Mouse (Mus musculus): ENCODE data around the gene Thoc3. TPM values are rescaled to one million over a fixed set of nuclear protein-coding genes. Genes with fewer than 3 reads are reported as not detected.
A peak's percentile ranks its signal among the peaks of the same experiment; 100 is the strongest.

The Thoc3 gene
- polyA plus RNA-seq, 1 experiment from 2014 or later, result 153 TPM

- Histone ChIP-seq H3K4me1 (ENCODE audit: control insufficient read depth, insufficient read depth, low read length) (no peaks in the 10 kb centered on the region), H3K27me3 (ENCODE audit: control insufficient read depth, insufficient read depth, low read length) (no peaks in the 10 kb centered on the region), H3K9me3 (ENCODE audit: control insufficient read depth, low read length) (no peaks in the 10 kb centered on the region), H3K36me3 (ENCODE audit: control insufficient read depth, insufficient read depth, low read length) (peaks cover 18% of the 10 kb centered on the region), H3K27ac (ENCODE audit: low read depth, low read length) (no peak overlapping the region), H3K9ac (ENCODE audit: low read length) (no peak overlapping the region), H3K4me3 (ENCODE audit: low read depth, low read length) (no peak overlapping the region), H3K4me2 (ENCODE audit: low read depth) (no peak overlapping the region)
- WGBS, result 90% methylated on average over 2 of the region's 2 CpGs
- ATAC-seq (ENCODE audit: insufficient read depth, low FRiP score, low TSS enrichment), result no peak
- no peak for DNase-seq (ENCODE audit: low spot score)
Measured at GRCm38 (mm10) chr13:54457062-54457461, 11.6 kb downstream of the Thoc3 start.

- 2% methylated on average over 15 of the region's 15 CpGs for WGBS
- Histone ChIP-seq H3K4me2 (ENCODE audit: low read depth) (0 out of 2 replicates have a peak overlapping the region, but pooled peaks have one; percentile 2), H3K4me3 (ENCODE audit: low read depth, low read length) (no peak overlapping the region), H3K27me3 (ENCODE audit: control insufficient read depth, insufficient read depth, low read length) (no peaks in the 10 kb centered on the region), H3K9ac (ENCODE audit: low read length) (no peak overlapping the region), H3K9me3 (ENCODE audit: control insufficient read depth, low read length) (no peaks in the 10 kb centered on the region), H3K4me1 (ENCODE audit: control insufficient read depth, insufficient read depth, low read length) (0 out of 2 replicates have a peak, but pooled peaks cover 3% of the 10 kb centered on the region), H3K36me3 (ENCODE audit: control insufficient read depth, insufficient read depth, low read length) (no peaks in the 10 kb centered on the region), H3K27ac (ENCODE audit: low read depth, low read length) (no peak overlapping the region)
- peak; percentile 56 for DNase-seq (ENCODE audit: low spot score)
- ATAC-seq (ENCODE audit: insufficient read depth, low FRiP score, low TSS enrichment), result no peak
Measured at GRCm38 (mm10) chr13:54447496-54448224, 21.0 kb downstream of the Thoc3 start.

GRCm38 (mm10) chr13:54446686-54447495, 21.8 kb downstream of the Thoc3 start:
- 31% methylated on average over 19 of the region's 19 CpGs for WGBS
- H3K27ac ChIP-seq (ENCODE audit: low read depth, low read length), result no peak overlapping the region
- H3K9ac ChIP-seq (ENCODE audit: low read length), result no peak overlapping the region
- no peak overlapping the region for H3K4me2 ChIP-seq (ENCODE audit: low read depth)
- ATAC-seq (ENCODE audit: insufficient read depth, low FRiP score, low TSS enrichment), result peak; percentile 48; the same call in 1 of the 2 replicates
- DNase-seq (ENCODE audit: low spot score), result peak; percentile 88
- H3K4me1 ChIP-seq (ENCODE audit: control insufficient read depth, insufficient read depth, low read length), result 0 out of 2 replicates have a peak, but pooled peaks cover 3% of the 10 kb centered on the region
- H3K36me3 ChIP-seq (ENCODE audit: control insufficient read depth, insufficient read depth, low read length), result no peaks in the 10 kb centered on the region
- H3K27me3 ChIP-seq (ENCODE audit: control insufficient read depth, insufficient read depth, low read length), result no peaks in the 10 kb centered on the region
- H3K4me3 ChIP-seq (ENCODE audit: low read depth, low read length), result no peak overlapping the region
- no peaks in the 10 kb centered on the region for H3K9me3 ChIP-seq (ENCODE audit: control insufficient read depth, low read length)

GRCm38 (mm10) chr13:54443693-54444092, 25.0 kb downstream of the Thoc3 start:
- DNase-seq (ENCODE audit: low spot score), result no peak
- no peaks in the 10 kb centered on the region for H3K9me3 ChIP-seq (ENCODE audit: control insufficient read depth, low read length)
- H3K4me1 ChIP-seq (ENCODE audit: control insufficient read depth, insufficient read depth, low read length), result 0 out of 2 replicates have a peak, but pooled peaks cover 3% of the 10 kb centered on the region
- no peak overlapping the region for H3K4me2 ChIP-seq (ENCODE audit: low read depth)
- H3K27me3 ChIP-seq (ENCODE audit: control insufficient read depth, insufficient read depth, low read length), result no peaks in the 10 kb centered on the region
- no peak overlapping the region for H3K9ac ChIP-seq (ENCODE audit: low read length)
- H3K4me3 ChIP-seq (ENCODE audit: low read depth, low read length), result no peak overlapping the region
- H3K36me3 ChIP-seq (ENCODE audit: control insufficient read depth, insufficient read depth, low read length), result no peaks in the 10 kb centered on the region
- ATAC-seq (ENCODE audit: insufficient read depth, low FRiP score, low TSS enrichment), result no peak
- H3K27ac ChIP-seq (ENCODE audit: low read depth, low read length), result no peak overlapping the region
- 92% methylated on average over 3 of the region's 3 CpGs for WGBS

- H3K9me3 ChIP-seq (ENCODE audit: control insufficient read depth, low read length), result no peaks in the 10 kb centered on the region
- no peaks in the 10 kb centered on the region for H3K36me3 ChIP-seq (ENCODE audit: control insufficient read depth, insufficient read depth, low read length)
- 79% methylated on average over 7 of the region's 7 CpGs for WGBS
- no peak for DNase-seq (ENCODE audit: low spot score)
- H3K27ac ChIP-seq (ENCODE audit: low read depth, low read length), result no peak overlapping the region
- H3K27me3 ChIP-seq (ENCODE audit: control insufficient read depth, insufficient read depth, low read length), result no peaks in the 10 kb centered on the region
- ATAC-seq (ENCODE audit: insufficient read depth, low FRiP score, low TSS enrichment), result no peak
- H3K4me3 ChIP-seq (ENCODE audit: low read depth, low read length), result no peak overlapping the region
- no peak overlapping the region for H3K9ac ChIP-seq (ENCODE audit: low read length)
- H3K4me1 ChIP-seq (ENCODE audit: control insufficient read depth, insufficient read depth, low read length), result no peaks in the 10 kb centered on the region
- no peak overlapping the region for H3K4me2 ChIP-seq (ENCODE audit: low read depth)
Measured at GRCm38 (mm10) chr13:54439912-54440311, 28.7 kb downstream of the Thoc3 start.

- ATAC-seq (ENCODE audit: insufficient read depth, low FRiP score, low TSS enrichment) (no peak), DNase-seq (ENCODE audit: low spot score) (no peak)
- Histone ChIP-seq H3K9me3 (ENCODE audit: control insufficient read depth, low read length) (no peaks in the 10 kb centered on the region), H3K4me2 (ENCODE audit: low read depth) (no peak overlapping the region), H3K27me3 (ENCODE audit: control insufficient read depth, insufficient read depth, low read length) (no peaks in the 10 kb centered on the region), H3K36me3 (ENCODE audit: control insufficient read depth, insufficient read depth, low read length) (no peaks in the 10 kb centered on the region), H3K9ac (ENCODE audit: low read length) (no peak overlapping the region), H3K4me3 (ENCODE audit: low read depth, low read length) (no peak overlapping the region), H3K27ac (ENCODE audit: low read depth, low read length) (no peak overlapping the region), H3K4me1 (ENCODE audit: control insufficient read depth, insufficient read depth, low read length) (no peaks in the 10 kb centered on the region)
- WGBS, result 81% methylated on average over 3 of the region's 3 CpGs
Measured at GRCm38 (mm10) chr13:54438814-54439213, 29.8 kb downstream of the Thoc3 start.

GRCm38 (mm10) chr13:54437083-54437482, 31.6 kb downstream of the Thoc3 start:
- WGBS, result 94% methylated on average over 6 of the region's 6 CpGs
- no peak overlapping the region for H3K27ac ChIP-seq (ENCODE audit: low read depth, low read length)
- H3K9me3 ChIP-seq (ENCODE audit: control insufficient read depth, low read length), result no peaks in the 10 kb centered on the region
- no peaks in the 10 kb centered on the region for H3K4me1 ChIP-seq (ENCODE audit: control insufficient read depth, insufficient read depth, low read length)
- DNase-seq (ENCODE audit: low spot score) (no peak), ATAC-seq (ENCODE audit: insufficient read depth, low FRiP score, low TSS enrichment) (no peak)
- H3K27me3 ChIP-seq (ENCODE audit: control insufficient read depth, insufficient read depth, low read length), result no peaks in the 10 kb centered on the region
- H3K9ac ChIP-seq (ENCODE audit: low read length), result no peak overlapping the region
- no peaks in the 10 kb centered on the region for H3K36me3 ChIP-seq (ENCODE audit: control insufficient read depth, insufficient read depth, low read length)
- no peak overlapping the region for H3K4me2 ChIP-seq (ENCODE audit: low read depth)
- no peak overlapping the region for H3K4me3 ChIP-seq (ENCODE audit: low read depth, low read length)

- no peak overlapping the region for H3K27ac ChIP-seq (ENCODE audit: low read depth, low read length)
- ATAC-seq (ENCODE audit: insufficient read depth, low FRiP score, low TSS enrichment) (no peak), DNase-seq (ENCODE audit: low spot score) (no peak)
- H3K9me3 ChIP-seq (ENCODE audit: control insufficient read depth, low read length), result no peaks in the 10 kb centered on the region
- H3K9ac ChIP-seq (ENCODE audit: low read length), result no peak overlapping the region
- WGBS, result 87% methylated on average over 5 of the region's 5 CpGs
- H3K4me2 ChIP-seq (ENCODE audit: low read depth), result no peak overlapping the region
- no peaks in the 10 kb centered on the region for H3K36me3 ChIP-seq (ENCODE audit: control insufficient read depth, insufficient read depth, low read length)
- H3K4me1 ChIP-seq (ENCODE audit: control insufficient read depth, insufficient read depth, low read length), result no peaks in the 10 kb centered on the region
- no peaks in the 10 kb centered on the region for H3K27me3 ChIP-seq (ENCODE audit: control insufficient read depth, insufficient read depth, low read length)
- no peak overlapping the region for H3K4me3 ChIP-seq (ENCODE audit: low read depth, low read length)
Measured at GRCm38 (mm10) chr13:54436666-54437065, 32.0 kb downstream of the Thoc3 start.

Data from neural tube, embryonic 11.5 days (tissue).